Mouse (Mus musculus) embryonic facial prominence, embryonic 14.5 days (tissue): ENCODE data around the gene Sdhaf3. TPM values are rescaled to one million over a fixed set of nuclear protein-coding genes. Genes with fewer than 3 reads are reported as not detected.
"Not testable (repeated sequence)": the region's sequence is repeated elsewhere in the genome, so short reads cannot be mapped to it uniquely, and the experiment has no call there.

Experiments used
- ATAC-seq: fragments of 200-750 bp; cut with Nextera tagmentation; 2 replicates; pipeline ENCODE4 v1.8.0; 2017; ENCODE audit warnings: low read depth, moderate number of reproducible peaks, moderate TSS enrichment
- DNase-seq: peaks from one replicate; pipeline ENCODE4 v3.0.0-alpha.2; 2015; ENCODE audit warnings: low spot score
- H3K27ac ChIP-seq: fragments of 300-500 bp; sonication (generic); replicated peaks from 2 replicates; pipeline ENCODE4 v1.5.1; 2014; ENCODE audit warnings: low read depth, mild to moderate bottlenecking, low read length, moderate library complexity
- H3K27me3 ChIP-seq: fragments of 300-500 bp; sonication (generic); replicated peaks from 2 replicates; pipeline ENCODE4 v1.6.1; 2014; ENCODE audit warnings: low read length; ENCODE audit not compliant: control insufficient read depth, insufficient read depth
- H3K36me3 ChIP-seq: fragments of 300-500 bp; sonication (generic); 2 replicates; pipeline ENCODE4 v1.6.1; 2014; ENCODE audit warnings: low read length, mixed read lengths; ENCODE audit not compliant: control insufficient read depth, insufficient read depth
- H3K4me1 ChIP-seq: fragments of 300-500 bp; sonication (generic); 2 replicates; pipeline ENCODE4 v1.6.1; 2014; ENCODE audit warnings: antibody characterized with exemption, low read length; ENCODE audit not compliant: control insufficient read depth, insufficient read depth
- H3K4me2 ChIP-seq: fragments of 300-500 bp; sonication (generic); 2 replicates; pipeline ENCODE4 v1.6.1; 2014; ENCODE audit warnings: low read depth, mild to moderate bottlenecking, low read length, moderate library complexity, mixed read lengths
- H3K4me3 ChIP-seq: fragments of 300-500 bp; sonication (generic); 2 replicates; pipeline ENCODE4 v1.5.1; 2014; ENCODE audit warnings: low read depth, mild to moderate bottlenecking, low read length
- H3K9ac ChIP-seq: fragments of 300-500 bp; sonication (generic); 2 replicates; pipeline ENCODE4 v1.6.1; 2014; ENCODE audit warnings: low read depth, mild to moderate bottlenecking, low read length, moderate library complexity, mixed read lengths
- H3K9me3 ChIP-seq: fragments of 300-500 bp; sonication (generic); 2 replicates; pipeline ENCODE4 v1.6.1; 2016; ENCODE audit warnings: low read length; ENCODE audit not compliant: control insufficient read depth
- WGBS: fragments of 180-500 bp; shearing (Covaris S2); extraction: QIAGEN DNeasy Blood & Tissue Kit; methylation state at CpG from one replicate; pipeline ENCODE4 v1.1.7; 2014; 5-methylcytosine and 5-hydroxymethylcytosine counted together
- polyA plus RNA-seq: library from polyadenylated mRNA; unstranded; fragments of >200 nt; fragmentation: Nextera tagmentation; extraction: Ambion mirVana; gene quantifications from 2 replicates; pipeline ENCODE4 v1.2.1, GENCODE M21; 2014

The Sdhaf3 gene
- polyA plus RNA-seq, 1 experiment from 2014 or later: 5.7 TPM

- ATAC-seq (no peak), DNase-seq (no peak)
- H3K36me3 ChIP-seq: no peaks in the 10 kb centered on the region
- no peak overlapping the region for H3K9ac ChIP-seq
- no peak overlapping the region for H3K4me3 ChIP-seq
- H3K9me3 ChIP-seq: no peaks in the 10 kb centered on the region
- 87% methylated on average over 4 of the region's 4 CpGs for WGBS
- H3K4me2 ChIP-seq: no peak overlapping the region
- no peaks in the 10 kb centered on the region for H3K27me3 ChIP-seq
- H3K4me1 ChIP-seq: no peaks in the 10 kb centered on the region
- H3K27ac ChIP-seq: no peak overlapping the region
These were observed 24.3 kb upstream of the Sdhaf3 start for GRCm38 (mm10) chr6:6931507-6931906.

GRCm38 (mm10) chr6:6940845-6941244 lies 15.0 kb upstream of the Sdhaf3 start:
- Histone ChIP-seq H3K27me3 (no peaks in the 10 kb centered on the region), H3K9me3 (no peaks in the 10 kb centered on the region), H3K4me3 (no peak overlapping the region), H3K4me2 (no peak overlapping the region), H3K4me1 (no peaks in the 10 kb centered on the region), H3K36me3 (no peaks in the 10 kb centered on the region), H3K9ac (no peak overlapping the region), H3K27ac (no peak overlapping the region)
- no peak for ATAC-seq
- WGBS: 51% methylated on average over 2 of the region's 2 CpGs
- DNase-seq: no peak

GRCm38 (mm10) chr6:6942813-6943212 lies 13.0 kb upstream of the Sdhaf3 start:
- H3K27ac ChIP-seq: no peak overlapping the region
- no peak for DNase-seq
- no peaks in the 10 kb centered on the region for H3K4me1 ChIP-seq
- H3K27me3 ChIP-seq: no peaks in the 10 kb centered on the region
- no peak for ATAC-seq
- no peak overlapping the region for H3K4me3 ChIP-seq
- no peak overlapping the region for H3K4me2 ChIP-seq
- 59% methylated on average over 6 of the region's 6 CpGs for WGBS
- no peaks in the 10 kb centered on the region for H3K36me3 ChIP-seq
- no peak overlapping the region for H3K9ac ChIP-seq
- H3K9me3 ChIP-seq: no peaks in the 10 kb centered on the region

GRCm38 (mm10) chr6:6947650-6948049 lies 8.2 kb upstream of the Sdhaf3 start:
- H3K27me3 ChIP-seq: no peaks in the 10 kb centered on the region
- DNase-seq (no peak), ATAC-seq (no peak)
- H3K4me2 ChIP-seq: no peak overlapping the region
- no peaks in the 10 kb centered on the region for H3K4me1 ChIP-seq
- no peaks in the 10 kb centered on the region for H3K9me3 ChIP-seq
- H3K9ac ChIP-seq: no peak overlapping the region
- no peak overlapping the region for H3K27ac ChIP-seq
- no peak overlapping the region for H3K4me3 ChIP-seq
- WGBS: 22% methylated on average over 1 of the region's 1 CpGs
- H3K36me3 ChIP-seq: no peaks in the 10 kb centered on the region

GRCm38 (mm10) chr6:6955395-6955763 lies 425 bp upstream of the Sdhaf3 start:
- H3K27ac ChIP-seq: peak overlapping the region; percentile 75; the same call in 1 of the 2 replicates
- peak overlapping the region; percentile 61 for H3K4me3 ChIP-seq
- H3K27me3 ChIP-seq: no peaks in the 10 kb centered on the region
- DNase-seq (no peak), ATAC-seq (peak; percentile 22; the same call in 1 of the 2 replicates)
- H3K9ac ChIP-seq: peak overlapping the region; percentile 38
- no peaks in the 10 kb centered on the region for H3K9me3 ChIP-seq
- H3K36me3 ChIP-seq: peaks cover under 1% of the 10 kb centered on the region; the same call in 1 of the 2 replicates
- H3K4me1 ChIP-seq: no peaks in the 10 kb centered on the region
- 43% methylated on average over 6 of the region's 6 CpGs for WGBS
- peak overlapping the region; percentile 59 for H3K4me2 ChIP-seq

GRCm38 (mm10) chr6:6959234-6959633 lies 3.4 kb downstream of the Sdhaf3 start:
- H3K4me1 ChIP-seq, H3K4me2 ChIP-seq, H3K9me3 ChIP-seq, H3K36me3 ChIP-seq, H3K9ac ChIP-seq, H3K27me3 ChIP-seq, DNase-seq, H3K4me3 ChIP-seq, H3K27ac ChIP-seq, ATAC-seq: not testable (repeated sequence)
- WGBS: 88% methylated on average over 2 of the region's 4 CpGs

GRCm38 (mm10) chr6:6997226-6997946 lies 41.6 kb downstream of the Sdhaf3 start:
- Histone ChIP-seq H3K4me1 (no peaks in the 10 kb centered on the region), H3K9me3 (no peaks in the 10 kb centered on the region), H3K27ac (no peak overlapping the region), H3K4me2 (no peak overlapping the region), H3K36me3 (no peaks in the 10 kb centered on the region), H3K4me3 (no peak overlapping the region), H3K9ac (no peak overlapping the region), H3K27me3 (no peaks in the 10 kb centered on the region)
- no peak for DNase-seq
- no peak for ATAC-seq
- WGBS: 70% methylated on average over 4 of the region's 4 CpGs

GRCm38 (mm10) chr6:6997956-6998355 lies 42.2 kb downstream of the Sdhaf3 start:
- H3K9me3 ChIP-seq: no peaks in the 10 kb centered on the region
- no peak overlapping the region for H3K4me3 ChIP-seq
- no peak for ATAC-seq
- no peaks in the 10 kb centered on the region for H3K27me3 ChIP-seq
- DNase-seq: no peak
- no peaks in the 10 kb centered on the region for H3K36me3 ChIP-seq
- no peak overlapping the region for H3K4me2 ChIP-seq
- H3K9ac ChIP-seq: no peak overlapping the region
- 85% methylated on average over 1 of the region's 1 CpGs for WGBS
- no peak overlapping the region for H3K27ac ChIP-seq
- no peaks in the 10 kb centered on the region for H3K4me1 ChIP-seq

- Histone ChIP-seq H3K27me3 (no peaks in the 10 kb centered on the region), H3K9me3 (no peaks in the 10 kb centered on the region), H3K4me2 (no peak overlapping the region), H3K9ac (no peak overlapping the region), H3K4me1 (no peaks in the 10 kb centered on the region), H3K27ac (no peak overlapping the region), H3K36me3 (no peaks in the 10 kb centered on the region), H3K4me3 (no peak overlapping the region)
- DNase-seq (no peak), ATAC-seq (no peak)
- WGBS: 88% methylated on average over 3 of the region's 3 CpGs
These were observed 43.2 kb downstream of the Sdhaf3 start for GRCm38 (mm10) chr6:6999015-6999414.
